Mouse (Mus musculus) adrenal gland, adult (tissue): Measurements from ENCODE around the gene Vps26a.

Source experiments
- DNase-seq, 2 experiments: peaks; one replicate each; pipeline ENCODE4 v3.0.0; 2022 to 2023; ENCODE audit warnings: low spot score in 1 of 2; ENCODE audit not compliant: inconsistent age in 2 of 2

Vps26a gene

GRCm38 (mm10) chr10:62420399-62420798, 66.2 kb downstream of the Vps26a start:
- DNase-seq: no peak

DNA sequence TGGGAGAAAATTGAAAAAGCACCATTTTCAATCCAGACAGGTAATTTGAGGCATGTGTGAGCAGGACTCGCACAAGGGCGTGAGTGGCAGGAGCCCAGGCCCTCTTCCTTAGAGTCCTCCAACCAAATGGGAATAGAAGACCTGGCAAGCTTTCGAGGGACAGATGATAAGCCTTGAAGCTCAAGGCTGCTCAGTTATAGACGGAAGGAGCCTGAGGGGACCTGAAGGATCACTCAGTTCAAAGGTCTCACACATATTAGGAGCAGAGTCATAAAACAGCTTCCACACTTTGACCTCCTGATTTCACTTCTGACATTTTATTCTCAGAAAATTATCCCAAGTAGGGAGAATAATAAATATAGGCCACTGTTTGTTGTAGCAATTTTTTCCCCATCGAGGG, 67.2 kb downstream of the Vps26a start:
- DNase-seq: no peak

DNA sequence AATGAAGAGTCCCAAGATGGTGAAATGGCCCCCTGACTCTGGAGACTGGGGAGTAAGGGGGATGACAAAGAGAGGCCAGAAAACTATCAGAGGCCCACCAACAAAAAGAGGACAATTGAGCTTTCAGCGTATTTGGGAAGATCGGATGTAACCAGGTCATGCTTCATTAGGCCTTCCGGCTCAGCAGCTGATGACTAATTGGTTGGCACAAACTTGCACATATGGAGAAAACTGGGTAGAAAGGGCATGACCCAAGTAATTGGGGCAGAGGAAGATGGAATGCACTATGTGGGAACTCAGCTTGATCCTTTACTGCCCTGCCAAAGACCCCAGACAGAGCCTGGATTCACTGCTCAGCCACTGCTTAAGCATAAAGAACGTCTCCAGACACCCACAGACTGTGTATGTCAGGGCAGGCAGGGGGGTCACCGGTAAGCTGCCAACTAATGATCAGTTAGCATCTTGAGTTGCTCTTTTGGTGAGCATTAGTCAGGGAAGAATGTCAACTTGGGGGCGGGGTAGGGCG, 67.7 kb downstream of the Vps26a start:
- no peak for DNase-seq

DNA sequence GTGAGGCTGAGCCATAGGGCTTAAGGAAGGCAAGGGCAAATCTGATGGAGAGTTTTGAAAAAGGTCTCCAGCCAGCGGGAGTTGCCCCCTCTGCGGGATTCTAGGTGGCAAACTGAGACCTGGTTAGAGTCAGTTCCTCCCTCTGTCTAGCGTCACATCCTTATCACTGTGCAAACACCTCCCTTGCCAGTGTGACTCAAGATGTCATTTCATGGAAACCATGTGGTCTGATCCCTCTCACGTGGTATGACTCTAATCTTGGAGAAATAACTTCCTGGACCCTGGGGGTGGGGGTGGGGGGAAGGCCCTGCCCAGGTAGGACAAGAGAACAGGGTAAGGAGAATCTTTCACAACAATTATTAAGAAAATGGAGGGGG, 73.0 kb downstream of the Vps26a start:
- DNase-seq: no peak

DNA sequence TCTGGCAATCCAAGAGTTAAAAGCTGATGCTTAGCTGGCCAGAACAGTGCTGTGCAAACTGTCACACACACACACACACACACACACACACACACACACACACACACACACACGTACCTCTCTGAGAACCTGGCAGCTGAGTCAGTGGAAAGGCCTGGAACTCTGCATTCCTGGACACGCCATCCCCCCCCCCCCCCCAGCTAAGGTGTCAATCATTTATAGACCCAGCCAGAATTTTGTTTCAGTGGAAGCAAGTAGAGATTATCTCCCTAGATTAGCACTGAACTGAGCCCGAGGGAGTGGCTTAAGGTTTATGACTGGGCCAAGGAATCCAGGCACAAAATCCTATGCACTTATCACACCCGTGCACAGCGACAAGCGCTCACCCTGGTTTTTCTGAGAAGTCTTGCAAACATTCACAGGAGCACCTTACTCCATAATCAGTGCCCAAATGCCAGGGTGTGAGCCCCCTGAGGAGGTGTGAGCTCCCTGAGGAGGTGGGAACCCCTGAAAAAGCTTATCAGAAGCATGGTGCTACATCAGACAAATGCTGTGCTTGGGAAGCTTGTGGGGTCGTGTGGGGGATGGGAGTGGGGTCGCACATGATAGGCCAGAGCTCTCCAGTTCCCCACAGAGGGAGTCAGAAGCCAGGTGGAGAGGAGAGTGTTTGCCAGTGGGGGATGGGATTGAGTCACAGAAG, 73.5 kb downstream of the Vps26a start:
- DNase-seq: no peak

DNA sequence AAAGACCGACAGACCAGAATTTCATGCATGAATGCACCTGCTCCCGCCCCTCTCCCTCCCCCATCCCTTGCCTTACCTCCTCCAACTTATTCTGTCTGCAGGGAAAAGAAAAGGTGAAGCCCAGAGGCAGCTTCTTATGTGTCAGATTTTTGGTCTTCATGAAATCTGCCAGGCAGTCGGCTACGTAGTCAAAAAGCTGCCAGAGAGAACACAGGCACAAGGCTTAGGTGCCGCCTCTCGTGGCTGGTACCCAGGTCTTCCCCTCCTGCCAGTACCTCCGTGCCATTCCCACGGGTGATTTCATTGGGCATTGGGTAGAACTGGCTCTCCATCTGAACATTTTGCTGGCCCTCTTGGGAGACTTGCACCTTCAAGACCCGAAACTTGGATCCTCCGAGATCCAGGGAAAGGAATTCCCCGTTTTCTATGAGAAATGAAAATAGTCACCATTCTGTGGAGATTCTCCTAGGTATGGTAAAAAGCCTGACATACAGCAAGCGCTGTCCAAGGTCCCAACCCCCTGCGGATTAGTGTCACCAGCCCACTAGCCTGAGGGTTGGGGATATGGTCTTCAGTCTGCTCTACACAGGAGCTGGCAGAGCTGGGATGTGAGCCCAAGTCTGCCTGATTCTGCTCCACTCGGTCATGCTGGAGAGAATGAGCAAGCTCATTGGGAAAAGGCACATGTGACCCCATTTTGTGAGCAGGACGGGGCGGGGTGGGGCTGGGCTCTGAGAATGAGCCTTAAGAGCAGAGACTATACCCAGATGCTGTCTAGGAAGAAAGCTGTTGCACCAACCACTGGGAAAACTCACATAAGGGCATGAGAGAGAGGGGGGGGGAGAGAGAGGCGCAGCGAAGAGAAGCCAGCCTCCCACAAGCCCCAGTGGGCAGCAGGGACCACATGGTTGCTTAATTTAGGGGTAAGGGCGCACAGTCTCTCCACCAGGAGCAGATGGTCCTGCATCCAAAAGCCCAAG, 74.9 kb downstream of the Vps26a start:
- DNase-seq: no peak

DNA sequence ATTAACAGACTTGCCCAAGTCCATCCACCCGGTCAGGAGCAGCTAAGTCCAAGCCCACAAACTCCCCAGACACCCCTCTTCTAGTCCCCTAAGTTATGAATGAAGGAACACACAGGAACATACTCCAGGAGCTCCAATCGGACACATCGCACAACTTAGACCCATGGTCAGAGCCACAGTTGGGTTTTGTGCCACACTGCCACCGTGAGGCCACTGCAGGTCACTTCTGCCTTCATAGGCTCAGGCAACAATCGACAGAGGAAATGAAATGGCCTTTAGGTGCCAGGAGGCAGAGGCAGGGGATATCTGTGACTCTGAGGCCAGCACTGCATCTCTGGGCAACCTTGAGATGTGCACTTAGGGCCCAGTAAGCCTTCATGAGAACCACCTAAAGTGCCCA, 75.7 kb downstream of the Vps26a start:
- peak; percentile 68 to 86 for DNase-seq
